Mouse (Mus musculus) Muller cell, postnatal 12 days (primary cell): ENCODE data around the gene Nhsl1.

Experiments used
- DNase-seq: peaks from one replicate; pipeline ENCODE4 v3.0.0-alpha.2; 2015; ENCODE audit errors: inconsistent ontology term

The Nhsl1 gene

DNA sequence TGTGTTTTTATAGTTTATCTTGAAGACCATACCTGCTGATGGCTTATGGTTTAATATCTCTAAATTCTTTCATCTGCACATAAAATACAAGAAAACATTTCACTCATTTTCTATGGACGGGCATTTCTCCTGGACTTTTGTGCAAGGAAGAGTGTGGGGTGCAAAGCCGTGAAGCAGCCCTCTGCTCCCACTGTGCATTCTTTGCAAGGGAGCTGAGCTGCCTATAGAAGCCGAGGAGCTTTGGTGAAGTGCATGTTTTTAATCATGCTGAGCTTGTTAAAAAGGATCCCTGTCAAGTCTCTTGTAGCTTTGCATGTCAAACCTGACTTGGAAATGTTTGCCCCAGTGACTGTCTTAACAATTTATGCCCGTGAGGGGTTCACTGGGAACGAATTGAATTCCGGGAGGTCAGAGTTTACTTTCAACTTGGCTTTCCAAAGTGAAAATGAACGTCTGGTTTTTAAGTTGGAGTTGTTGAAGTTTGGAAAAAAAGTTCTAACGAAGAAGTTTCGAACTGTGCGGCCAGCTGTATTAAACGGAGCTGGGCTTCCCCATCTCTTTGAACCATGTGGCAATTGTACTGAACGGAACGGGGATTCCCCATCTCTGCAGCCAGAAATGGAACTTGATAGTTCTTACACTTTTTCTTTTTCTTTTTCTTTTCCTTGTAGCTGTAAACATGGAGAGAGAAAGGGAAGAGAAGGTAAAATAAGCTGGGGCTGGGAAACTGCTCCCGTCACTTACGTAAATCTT, 22.8 kb downstream of the Nhsl1 start:
- DNase-seq, result no peak

DNA sequence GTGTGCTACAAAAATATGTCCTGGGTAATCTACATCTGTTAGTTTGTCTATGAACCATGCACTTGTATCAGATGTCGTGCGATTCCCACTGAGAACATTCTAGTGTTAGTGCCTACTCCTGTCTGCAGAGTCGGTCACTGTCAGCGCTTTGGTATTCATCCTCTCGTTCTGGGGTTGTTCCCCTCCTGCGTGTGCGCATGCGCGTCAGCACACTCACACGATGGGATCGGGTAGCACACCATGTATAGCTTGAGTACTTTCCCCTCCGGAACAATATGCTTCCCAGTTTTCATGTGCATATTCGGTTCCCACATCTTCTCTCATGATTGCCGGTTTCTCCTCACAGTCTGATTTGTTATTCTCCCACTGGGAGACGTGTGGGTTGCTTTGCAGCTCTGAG, 28.4 kb downstream of the Nhsl1 start:
- no peak for DNase-seq

DNA sequence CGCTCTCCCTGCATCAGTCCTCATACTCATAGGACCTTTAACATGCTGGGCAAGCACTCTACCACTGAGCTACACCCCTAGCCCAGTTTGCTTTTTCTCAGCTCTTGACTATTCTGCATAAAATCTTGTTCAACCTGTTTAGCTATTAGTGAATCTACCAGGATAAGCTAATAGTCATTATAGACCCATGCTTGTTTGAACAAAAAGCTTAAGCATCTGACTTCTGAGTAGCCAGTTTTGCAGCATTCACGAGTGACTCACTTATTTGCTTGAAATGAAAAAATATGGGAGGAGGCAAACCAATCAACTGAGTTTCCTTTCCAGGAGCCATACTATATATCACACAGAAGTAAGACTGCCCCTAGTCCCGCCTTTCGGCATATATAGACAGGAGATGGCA, 32.0 kb downstream of the Nhsl1 start:
- no peak for DNase-seq

DNA sequence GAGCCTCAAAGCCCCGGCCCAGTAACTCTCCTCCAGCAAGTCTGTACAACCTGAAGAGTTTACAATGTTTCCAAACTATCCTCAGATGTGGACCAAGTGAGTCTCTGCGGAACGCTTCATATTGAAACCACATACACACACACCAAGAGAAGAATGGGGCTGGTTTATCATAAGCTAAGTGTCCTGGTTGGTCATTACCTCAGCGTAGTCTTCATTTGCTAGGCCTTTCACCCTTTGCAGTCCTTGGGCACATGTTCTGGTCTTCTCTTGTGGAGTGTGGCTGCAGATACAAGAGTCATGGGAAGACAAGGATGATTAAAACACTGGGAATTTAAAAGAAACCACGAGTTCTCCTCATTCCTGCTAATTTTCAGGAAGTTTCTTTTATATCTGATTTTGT, 34.2 kb downstream of the Nhsl1 start:
- DNase-seq, result no peak

DNA sequence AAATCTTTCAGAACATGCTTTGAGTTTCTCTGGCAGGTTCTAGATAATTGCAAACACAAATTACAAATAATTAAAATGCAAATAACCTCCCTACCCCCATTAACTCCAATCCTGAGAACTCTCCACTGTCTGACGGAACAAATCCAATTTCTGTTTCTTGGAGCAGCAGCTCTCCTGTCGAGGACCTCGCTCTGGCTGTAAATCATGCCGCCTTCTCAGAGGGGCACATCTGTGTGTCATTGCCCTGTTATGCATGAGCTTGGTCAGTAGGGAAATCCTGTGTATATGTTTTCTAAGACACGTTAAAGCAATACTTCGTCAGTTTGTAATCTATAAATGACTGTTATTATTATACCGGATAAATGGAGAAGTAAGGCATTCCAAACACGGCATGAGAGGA, 35.3 kb downstream of the Nhsl1 start:
- no peak for DNase-seq

DNA sequence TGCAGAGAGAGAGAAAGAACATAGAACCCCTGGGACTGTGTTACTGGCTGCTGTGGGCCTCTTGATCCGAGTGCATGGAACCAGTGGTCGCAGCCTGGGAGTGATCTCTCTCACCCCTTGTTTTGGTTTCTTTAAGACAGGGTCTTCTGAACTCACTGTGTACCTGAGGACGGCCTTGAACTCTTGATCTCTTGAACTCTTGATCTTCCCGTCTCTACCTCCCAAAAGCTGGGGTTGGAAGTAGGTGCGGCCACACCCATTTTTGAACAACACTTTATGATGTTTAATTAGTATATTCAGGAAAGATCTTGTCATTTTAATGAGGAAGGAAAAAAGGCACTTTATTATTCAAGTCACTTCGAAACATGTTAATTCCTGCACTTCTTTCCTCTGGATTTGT, 37.7 kb downstream of the Nhsl1 start:
- no peak for DNase-seq

DNA sequence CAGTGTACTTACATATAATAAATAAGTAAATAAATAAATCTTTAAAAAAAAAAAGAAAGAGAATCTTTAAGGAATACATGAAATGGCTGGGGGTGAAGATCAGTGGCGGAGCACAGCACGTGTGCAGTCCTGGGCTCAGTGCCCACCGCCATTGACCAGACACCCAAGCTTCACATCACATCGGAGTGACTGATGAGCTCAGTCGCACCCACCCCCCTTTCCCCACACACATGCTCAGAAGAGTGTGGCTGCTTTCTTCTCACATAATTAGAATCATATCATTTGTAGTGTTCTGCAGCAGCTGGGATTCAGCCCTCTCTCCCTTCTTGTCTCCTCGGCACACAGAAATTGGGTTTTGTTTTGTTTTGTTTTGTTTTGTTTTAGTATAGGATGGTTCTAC, 38.4 kb downstream of the Nhsl1 start:
- peak; percentile 34 for DNase-seq

DNA sequence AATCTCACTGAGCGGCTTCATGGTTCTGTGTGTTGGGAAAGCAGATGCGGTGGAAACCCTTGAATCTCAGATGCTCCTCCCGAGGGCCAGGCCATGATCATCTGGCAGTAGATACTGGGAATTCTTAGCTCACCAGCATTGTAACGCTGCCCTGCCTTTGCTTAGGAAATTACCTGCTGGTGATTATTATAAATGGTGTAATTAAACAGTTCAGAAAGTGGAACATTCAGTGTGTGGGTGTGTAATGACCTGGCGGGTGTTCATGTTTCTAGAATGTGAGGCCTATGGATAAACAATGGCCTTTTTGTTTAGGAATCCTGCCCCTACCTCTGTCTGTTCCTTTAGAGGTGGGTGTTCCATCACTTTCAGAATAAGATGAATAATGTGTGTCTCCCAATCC, 39.7 kb downstream of the Nhsl1 start:
- peak; percentile 48 for DNase-seq

DNA sequence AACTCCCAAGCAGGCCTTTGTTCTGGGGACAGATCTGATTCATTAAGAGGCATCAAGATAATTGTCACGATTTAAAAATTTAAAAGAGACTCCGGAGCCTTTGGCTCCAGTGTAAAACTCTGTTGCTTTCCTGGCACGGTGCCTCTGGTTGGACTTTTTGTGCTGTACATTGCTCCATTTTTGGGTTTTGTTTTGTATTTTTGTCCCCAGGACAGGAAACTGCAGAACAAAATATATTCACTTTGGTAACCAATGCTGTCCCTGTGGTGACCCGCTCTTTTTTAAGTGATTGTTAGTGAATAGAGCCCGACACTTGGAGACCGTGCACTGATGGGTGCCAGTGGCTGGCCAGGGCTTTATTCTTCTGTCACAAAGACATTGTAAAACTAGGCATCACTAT, 41.4 kb downstream of the Nhsl1 start:
- peak; percentile 22 for DNase-seq

DNA sequence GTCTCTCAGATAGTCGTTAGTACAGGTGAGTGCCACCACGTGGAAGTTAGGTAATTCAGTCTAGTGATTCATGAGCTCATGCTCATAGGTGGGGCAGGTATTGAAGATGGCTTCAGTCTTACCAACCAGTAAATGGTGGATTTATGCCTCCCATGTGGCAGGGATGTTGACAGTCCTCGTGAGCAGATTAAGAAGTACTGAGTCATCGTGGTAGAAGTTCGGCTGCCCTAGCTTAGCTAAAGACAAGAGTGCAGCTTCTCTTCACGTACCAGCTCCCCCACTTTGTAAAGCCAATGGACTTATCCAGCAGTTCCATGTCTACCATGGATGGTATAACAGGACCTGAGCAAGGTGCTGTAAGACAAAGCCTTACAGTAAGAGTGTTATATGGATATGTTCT, 46.6 kb downstream of the Nhsl1 start:
- no peak for DNase-seq

DNA sequence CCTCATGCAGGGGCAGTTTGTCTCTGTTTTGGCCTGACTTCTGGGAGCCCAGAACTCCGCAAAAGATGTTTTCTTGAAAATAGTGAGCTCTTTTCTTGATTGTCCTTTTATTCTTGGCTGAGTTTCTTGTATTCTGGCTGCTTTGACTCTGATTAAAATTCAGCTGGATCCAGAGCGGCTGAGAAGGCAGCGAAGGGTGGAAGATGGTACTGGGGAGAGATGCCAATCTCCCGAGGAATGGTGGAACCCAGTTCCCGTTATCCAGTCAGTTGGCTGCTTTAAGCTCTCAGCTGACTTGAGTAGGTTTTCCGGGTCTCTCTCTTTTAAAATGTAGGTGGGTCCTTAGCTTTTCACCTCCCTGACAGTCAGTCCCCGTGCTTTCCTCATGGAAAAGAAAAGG, 47.9 kb downstream of the Nhsl1 start:
- DNase-seq, result no peak

DNA sequence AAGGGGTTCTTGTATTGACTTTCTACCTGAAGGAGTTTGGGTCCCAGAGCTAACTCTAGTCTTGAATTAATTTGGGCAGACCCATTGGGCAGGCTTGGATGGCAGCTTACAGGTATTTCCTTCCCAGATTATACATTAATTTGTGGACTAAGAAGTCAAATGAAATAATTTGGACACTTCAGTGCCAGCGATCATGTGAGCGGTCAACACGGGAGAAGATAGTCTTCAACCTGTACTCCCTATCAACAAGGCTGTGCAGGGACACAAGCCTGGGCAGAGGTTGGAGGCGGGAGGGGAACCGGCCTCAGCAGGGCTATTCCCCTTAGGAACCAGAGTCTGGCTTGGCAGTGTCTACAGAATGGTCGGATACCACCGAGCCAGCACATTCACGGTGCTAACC, 49.3 kb downstream of the Nhsl1 start:
- DNase-seq, result no peak

DNA sequence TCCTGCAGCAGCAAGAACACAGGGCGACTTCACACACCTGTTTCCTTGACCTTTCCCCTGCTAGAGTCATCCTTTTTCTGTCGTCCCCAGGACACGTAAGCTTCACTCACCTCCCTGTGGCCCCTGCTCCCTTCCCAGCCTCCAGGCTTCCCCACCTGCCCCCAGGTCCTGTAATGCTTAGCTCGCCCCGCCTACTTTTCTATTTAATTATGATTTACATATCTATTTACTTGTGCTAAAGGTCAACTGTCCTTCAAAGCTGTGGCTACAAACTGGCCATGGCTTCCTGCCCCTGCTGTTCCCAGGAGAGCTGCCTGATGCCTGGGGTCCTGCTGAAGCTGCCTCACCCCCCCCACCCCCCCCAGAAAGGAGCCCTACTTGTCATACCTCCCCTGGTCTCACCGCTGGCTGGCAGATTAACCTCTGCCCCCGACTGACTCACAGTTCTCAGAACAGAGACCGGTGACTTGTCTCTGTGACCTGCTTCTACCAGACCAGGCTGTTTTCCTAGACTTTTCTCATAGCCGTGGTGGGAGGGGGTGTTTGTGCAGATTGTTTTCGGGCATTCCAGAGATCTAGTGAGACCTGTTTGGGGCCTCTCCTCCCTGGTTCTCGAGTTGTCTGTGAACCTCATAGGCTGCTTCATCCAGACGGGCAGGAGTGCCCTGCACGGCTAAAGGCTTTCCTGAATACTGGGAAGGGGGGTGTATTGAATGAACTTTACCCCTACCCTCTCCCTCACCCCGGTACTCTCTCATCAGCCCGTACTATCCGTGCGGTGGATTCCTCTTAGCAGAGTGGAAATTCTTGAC, 51.9 kb downstream of the Nhsl1 start:
- DNase-seq, result peak; percentile 57

DNA sequence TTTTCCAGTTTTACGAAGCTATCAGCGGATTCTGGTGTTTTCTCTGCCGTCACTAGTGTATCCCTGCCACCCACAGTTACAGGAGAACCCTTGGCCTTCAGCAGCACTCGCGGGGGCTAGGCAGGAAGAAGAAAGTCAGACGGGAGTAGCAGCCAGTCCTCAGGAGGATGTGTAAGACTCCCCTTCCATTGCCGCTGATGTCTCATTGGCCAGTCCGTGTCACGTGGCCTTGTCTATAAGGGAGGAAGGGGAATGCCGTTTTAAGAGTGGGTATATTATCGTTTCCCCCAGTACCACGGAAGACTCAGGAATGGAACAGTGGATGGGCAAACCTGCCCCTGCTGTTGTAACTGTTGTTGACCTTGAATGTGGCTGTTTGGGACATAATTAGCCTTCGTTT, 53.1 kb downstream of the Nhsl1 start:
- DNase-seq, result no peak

DNA sequence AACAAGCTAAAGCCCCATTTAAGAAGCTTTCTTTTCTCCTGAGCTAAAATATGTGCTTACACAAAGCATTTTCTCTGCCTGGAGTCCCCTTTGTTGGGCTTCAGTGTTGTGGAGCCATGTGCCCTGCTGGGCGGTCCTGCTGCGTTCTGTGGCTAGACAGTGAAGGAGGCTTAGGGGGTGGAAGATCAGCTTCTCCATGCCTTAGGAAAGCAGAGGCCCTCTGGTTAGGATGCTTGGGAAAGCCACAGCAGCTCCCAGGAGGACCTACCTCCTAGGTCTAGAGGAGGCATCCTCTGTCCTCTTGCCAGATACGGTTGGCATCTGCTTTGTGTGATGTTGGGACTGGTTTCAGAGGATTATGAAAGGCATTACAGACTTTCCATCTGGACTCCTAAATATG, 56.5 kb downstream of the Nhsl1 start:
- DNase-seq, result peak; percentile 51

DNA sequence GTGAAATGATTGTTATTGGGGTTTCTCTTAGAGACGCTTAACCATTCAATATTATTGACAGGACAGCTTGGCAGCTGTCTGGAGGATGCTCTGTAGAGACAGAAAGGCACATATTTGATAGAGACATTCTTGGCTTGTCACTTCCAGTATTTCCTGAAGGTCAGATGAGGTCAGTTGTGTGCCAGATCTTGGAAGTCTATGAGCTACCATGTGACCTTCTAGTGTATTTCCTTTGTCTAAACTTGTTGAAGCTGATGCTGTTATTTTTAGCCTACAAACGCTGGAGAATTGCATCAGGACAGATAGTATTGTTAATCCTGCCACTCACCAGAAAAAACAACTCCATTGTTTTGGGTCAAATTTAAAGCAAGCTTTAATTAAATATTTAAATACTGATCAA, 66.0 kb downstream of the Nhsl1 start:
- no peak for DNase-seq

DNA sequence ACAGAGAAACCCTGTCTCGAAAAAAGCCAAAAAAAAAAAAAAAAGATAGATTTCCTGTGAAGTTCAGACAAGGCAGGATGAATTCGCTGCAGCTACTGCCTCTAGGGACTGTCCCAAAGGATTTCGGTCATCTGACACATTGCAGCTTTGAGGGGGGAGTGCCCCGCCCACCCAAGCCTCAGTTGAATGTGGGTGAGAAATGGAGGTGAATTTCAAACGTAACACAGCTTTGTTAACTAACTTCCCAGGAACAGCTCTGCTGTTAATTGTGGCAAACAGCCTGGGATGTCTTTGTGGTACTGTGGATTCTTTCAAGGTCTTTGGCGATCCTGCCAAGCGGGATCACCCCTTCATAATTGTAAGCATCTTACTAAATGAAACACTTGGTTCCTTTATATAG, 67.4 kb downstream of the Nhsl1 start:
- DNase-seq, result no peak

DNA sequence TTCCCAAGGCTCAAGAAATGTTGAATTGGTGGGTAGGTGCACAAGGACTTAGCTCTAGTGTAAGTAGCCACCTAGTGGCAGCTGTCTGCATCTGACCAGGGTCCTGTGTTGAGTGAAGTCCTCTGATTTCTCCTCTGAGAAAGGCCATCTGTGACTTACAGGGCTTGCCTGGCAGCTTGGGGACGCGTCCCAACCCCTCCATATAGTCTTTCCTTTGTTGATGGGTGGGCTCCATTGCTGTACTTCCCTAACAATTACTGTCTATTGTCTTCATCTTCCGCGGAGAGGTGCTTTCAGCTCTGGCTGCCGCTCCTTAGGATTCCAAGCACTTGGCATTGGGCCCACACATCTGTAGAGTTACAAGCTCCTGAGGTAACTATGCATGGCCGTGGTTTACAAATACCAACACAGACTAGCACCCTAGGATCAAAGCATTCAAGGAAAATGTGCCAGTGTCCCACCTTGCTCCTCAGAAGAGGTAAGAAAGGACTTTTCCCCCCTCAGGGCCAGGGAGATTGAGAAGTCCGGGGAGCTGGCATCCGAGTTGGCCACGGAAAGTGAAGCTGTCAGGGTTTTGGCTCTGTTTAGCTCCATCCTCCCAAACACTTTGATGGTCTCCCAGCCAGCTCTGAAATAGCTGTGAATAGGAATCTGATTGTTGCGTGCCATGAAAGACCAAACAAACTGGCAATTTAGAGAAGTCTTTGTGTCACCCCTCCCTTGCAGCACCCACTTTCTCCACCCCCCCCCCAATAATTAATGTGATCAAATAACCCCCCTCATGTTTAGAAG, 70.2 kb downstream of the Nhsl1 start:
- DNase-seq, result peak; percentile 78

DNA sequence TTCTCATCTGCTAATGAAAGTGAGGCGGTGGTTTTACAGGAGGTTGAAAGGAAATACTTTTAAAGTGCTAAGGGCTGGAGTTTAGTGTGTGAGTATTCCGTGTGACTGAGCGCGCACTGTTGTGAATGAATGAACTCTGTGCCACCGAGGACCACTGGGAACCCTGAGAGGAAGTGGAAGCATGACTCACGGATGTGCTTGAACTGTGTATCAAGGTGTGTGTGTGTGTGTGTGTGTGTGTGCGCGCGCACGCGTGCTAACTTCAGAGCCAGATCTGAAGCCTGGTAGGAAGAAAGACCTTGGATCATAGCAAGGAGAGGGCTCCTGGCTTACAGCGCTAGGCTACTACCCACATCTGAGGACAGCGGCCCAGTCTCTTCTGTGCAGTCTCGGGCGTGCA, 71.2 kb downstream of the Nhsl1 start:
- no peak for DNase-seq

DNA sequence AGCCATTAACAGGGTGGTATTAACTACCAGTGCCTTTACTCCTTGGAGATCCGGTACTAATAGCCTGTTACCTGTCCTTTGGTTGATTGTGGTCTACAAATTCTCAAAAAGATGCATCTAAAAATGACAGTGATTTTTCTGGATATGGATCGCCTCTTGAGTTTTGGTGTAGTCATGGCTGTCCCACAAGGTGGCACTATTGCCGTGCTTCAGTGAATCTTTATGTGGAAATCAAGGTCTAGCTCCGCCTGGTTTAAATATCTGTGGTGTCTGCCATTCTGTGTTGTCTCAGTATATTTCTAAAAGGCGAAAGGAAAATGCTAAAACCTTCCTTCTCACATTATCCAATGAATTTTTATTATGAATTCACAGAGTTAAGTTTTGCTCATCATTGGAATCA, 72.8 kb downstream of the Nhsl1 start:
- no peak for DNase-seq

DNA sequence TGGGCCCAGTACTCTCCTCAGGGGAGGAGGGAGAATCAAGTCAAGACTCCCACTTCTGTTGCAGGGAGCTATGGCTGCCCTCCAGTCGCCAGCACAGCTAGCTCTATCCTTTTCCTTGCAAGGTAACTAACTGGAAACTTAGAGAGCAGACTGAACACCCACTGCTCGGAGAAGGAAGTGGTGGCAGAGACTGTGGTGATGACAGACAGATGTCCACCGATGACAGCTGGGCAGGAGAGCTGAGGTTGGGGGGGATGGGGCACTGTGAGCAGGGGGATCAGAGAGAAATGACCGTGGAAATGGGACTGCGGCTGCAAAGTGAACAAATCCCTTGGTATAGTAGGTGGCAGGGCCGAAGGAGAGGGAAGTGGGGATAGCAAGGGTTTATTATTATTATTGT, 73.5 kb downstream of the Nhsl1 start:
- no peak for DNase-seq

DNA sequence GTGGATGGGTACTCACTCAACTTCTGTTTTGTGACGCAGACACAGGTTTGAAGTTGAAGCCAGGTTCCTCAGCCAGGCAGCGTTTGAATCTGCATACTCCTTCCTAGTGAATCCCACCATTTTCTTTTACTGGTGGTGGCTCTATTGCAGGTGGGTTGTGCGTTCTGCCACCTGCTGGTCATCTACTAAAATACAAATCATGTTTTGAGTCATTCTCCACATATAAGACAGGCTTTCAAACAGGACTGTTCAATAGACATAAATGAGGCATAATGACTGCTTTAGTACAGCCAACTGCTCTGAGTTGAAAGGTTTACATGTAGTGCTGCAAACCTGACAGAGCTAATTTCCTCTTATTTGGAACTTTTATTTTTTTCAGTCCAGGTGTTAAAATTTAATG, 75.0 kb downstream of the Nhsl1 start:
- DNase-seq, result no peak

DNA sequence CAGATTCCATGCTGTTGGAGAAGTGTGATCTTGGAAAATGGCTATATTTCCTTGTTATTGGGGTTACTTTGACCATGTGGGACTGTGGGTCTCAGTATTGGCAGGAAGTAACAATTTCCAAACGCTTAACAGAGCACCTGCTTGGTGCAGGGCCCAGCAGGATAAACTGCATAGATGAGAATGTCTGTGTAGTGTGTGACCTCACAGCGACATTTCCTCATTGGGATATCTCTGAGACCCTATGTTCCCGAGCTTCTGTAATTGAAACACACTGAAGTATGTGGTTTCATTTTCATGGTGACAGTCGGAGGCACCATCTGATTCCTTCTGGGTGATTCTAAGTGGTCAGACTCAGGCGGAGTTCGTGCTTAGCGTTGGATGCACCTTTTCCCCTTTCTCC, 75.5 kb downstream of the Nhsl1 start:
- DNase-seq, result no peak
